Mouse (Mus musculus): ENCODE results near the gene Cfl1.
"Not testable (repeated sequence)": the region's sequence is repeated elsewhere in the genome, so short reads cannot be mapped to it uniquely, and the experiment has no call there.

Gene Cfl1

DNA sequence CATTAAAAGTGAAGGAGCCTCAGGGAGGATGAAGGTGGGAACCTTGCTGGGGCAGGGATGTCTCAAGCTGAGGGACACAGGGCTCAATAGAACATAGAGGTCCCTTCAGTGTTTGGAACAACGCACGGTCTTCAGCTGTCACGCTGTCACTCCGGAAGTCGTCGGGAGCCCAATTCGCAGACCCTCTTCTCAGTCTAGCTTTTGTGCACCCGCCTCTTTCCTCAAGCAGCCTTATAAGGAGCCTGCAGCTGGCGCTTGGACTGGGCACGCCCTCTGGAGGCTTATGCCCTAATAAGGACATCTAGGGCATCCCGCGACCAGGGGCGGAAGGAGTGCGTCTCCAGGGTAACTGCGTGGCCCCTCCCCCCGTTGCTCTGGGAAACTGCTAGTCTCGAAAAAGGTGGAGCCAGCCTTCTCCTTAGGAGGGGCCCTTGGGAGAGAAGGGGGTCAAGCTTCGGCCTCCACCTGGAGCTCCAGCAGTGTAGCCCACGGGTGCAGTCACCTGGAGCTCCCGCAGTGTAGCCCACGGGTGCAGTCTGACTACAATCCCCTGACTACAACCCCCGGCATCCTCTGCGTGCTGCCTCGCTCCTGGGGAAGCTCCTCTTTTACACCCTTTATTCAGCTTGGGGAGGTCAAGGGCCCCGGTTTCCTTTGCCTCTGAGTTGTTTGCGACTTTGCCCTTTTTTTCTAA is 1.2 kb upstream of the Cfl1 start:
- peak; percentile 99 for DNase-seq (ENCODE audit: low read depth, low spot score)

GRCm38 (mm10) chr19:5489721-5490120 is 534 bp upstream of the Cfl1 start:
- DNase-seq (ENCODE audit: low read depth, low spot score) = not testable (repeated sequence)

DNA sequence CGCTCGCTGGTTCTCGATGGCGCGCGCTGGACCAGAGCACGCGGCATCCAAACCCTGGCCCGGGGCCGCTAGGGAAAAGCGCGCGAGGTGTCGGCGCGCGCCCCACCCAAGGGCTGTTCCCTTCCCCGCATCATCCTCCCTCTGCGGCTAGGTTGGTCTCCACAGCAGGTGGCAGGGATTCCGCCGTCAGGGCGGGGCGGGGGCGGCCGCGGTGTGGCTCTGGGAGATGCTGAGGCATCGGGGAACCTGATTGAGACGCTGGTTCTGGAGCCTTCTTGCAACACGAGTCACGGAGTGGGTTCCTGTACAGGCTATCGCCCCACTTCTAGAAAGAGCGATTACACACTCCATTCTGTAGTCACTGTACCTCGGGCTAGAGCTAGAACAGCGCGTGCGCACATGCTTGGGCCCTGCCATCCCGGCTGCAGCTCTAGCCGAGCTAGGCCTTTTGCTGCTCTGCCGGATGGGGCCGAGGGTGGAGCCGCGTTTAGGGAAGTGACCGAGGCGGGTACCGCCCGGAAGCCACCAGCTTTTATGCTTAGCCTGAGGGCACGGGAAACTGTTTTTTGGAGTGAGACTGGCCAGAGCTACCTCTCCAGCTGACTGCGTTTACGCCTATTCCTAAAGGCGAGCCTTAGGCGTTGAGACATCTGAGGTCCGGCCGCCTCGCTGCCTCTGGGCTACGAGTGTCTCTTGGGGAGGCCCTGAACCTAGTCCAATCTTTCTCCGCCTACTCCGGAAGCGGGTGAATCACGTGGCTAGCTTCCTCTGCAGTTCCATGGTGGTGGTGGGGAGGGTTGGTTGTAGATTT is 848 bp downstream of the Cfl1 start:
- DNase-seq (ENCODE audit: low read depth, low spot score) = peak; percentile 94

DNA sequence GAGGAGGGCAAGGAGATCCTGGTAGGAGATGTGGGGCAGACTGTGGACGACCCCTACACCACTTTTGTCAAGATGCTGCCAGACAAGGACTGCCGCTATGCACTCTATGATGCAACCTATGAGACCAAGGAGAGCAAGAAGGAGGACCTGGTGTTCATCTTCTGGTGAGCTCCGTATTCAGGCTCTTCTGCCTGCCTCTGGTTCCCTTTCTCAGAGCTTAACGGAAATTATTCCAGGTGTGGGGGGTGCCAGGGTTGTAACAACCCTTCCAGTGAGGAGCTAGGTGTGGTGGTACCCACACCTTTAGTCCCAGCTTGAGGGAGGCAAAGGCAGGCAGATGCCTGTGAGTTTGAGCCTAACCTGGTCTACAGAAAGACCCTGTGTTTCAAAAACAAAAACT is 2.4 kb downstream of the Cfl1 start:
- no peak for DNase-seq (ENCODE audit: low read depth, low spot score)

GRCm38 (mm10) chr19:5493301-5493721 is 3.1 kb downstream of the Cfl1 start:
- not testable (repeated sequence) for DNase-seq (ENCODE audit: low read depth, low spot score)

GRCm38 (mm10) chr19:5494314-5494713 is 4.1 kb downstream of the Cfl1 start:
- DNase-seq (ENCODE audit: low read depth, low spot score) = no peak

- DNase-seq (ENCODE audit: low read depth, low spot score) = no peak
Observed at GRCm38 (mm10) chr19:5495353-5496051, 5.2 kb downstream of the Cfl1 start.

DNA sequence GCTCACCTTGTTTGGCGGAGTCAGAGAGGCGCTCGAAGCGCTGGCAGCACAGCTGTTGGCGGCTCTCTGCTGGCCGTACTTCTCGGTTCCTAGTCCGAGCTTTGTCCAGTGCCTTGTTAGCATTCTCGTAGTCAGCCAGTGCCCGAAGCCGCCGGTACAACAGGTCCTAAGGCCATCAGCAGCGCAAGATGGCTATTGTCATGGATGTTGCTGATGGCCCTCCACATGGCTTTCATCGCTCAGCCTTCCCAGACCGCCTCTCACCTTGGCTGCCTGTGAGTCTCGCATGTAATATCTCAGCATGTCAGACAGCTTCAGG is 5.8 kb downstream of the Cfl1 start:
- no peak for DNase-seq (ENCODE audit: low read depth, low spot score)

- no peak for DNase-seq (ENCODE audit: low read depth, low spot score)
Observed at GRCm38 (mm10) chr19:5500330-5500875, 10.1 kb downstream of the Cfl1 start.

GRCm38 (mm10) chr19:5503687-5504086 is 13.4 kb downstream of the Cfl1 start, which contains the start of gene 1700020D05Rik:
TSS of gene 1700020D05Rik (minus strand) at chr19:5503787.
- DNase-seq (ENCODE audit: low read depth, low spot score) = no peak

GRCm38 (mm10) chr19:5510031-5511026 is 20.1 kb downstream of the Cfl1 start, which contains the start of gene Snx32:
TSS of gene Snx32 (minus strand) at chr19:5510538.
- peak; percentile 100 for DNase-seq (ENCODE audit: low read depth, low spot score)

DNA sequence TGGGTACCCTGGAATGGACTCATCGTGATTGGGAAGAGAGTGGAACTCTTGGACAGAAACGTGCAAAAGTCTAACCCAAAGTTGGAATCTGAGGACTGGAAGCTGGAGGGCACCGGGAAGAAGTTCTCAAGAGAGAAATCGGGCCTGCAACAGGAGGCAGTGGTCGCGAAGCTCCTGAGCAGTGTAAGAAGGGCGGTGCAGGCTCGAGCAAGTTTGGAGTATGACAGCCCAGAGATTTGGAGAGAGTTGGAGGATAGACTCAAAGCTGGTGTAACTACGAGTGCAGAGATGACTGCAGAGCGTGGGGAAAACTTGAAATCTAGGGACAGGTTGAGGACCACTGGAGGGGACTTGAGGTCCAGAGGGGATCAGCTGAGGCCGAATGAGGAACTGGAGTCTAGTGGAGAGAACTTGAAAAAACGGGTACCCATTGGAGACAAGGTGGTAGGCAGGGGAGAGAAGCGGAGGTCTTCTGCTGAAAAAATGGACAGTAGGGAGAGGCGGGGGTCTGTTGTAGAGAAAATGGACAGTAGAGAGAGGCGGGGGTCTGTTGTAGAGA is 20.9 kb downstream of the Cfl1 start:
- no peak for DNase-seq (ENCODE audit: low read depth, low spot score)

- DNase-seq (ENCODE audit: low read depth, low spot score) = no peak
Observed at GRCm38 (mm10) chr19:5512091-5513004, 22.1 kb downstream of the Cfl1 start.

- no peak for DNase-seq (ENCODE audit: low read depth, low spot score)
Observed at GRCm38 (mm10) chr19:5513005-5513349, 22.7 kb downstream of the Cfl1 start.

- DNase-seq (ENCODE audit: low read depth, low spot score) = no peak
Observed at GRCm38 (mm10) chr19:5515840-5516777, 25.9 kb downstream of the Cfl1 start.

DNA sequence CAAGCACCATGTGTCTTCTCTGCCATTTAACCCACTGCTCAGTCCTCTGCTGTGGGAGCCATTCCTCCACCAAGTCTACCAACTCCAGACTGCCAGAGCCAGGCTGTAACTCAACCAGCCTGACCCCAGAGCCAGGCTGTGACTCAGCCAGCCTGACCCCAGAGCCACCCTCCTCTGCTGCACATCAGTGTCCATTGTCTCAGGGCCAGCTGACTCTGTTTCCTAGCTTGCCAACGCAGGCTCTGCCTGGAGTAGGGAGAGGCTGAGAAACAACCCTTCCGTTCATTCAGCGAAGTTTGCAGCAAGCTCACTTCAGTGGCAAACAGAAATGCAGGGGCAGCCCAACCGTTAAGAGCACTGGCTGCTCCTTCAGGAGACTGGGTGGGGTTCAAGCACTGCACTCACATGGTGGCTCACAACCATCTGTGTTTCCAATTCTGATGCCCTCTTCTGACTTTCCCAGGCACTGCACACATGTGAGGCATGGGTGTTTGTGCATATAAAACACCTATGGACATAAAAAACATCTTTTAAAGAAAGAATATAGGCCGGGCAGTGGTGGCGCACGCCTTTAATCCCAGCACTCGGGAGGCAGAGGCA is 26.8 kb downstream of the Cfl1 start:
- peak; percentile 87 for DNase-seq (ENCODE audit: low read depth, low spot score)

DNA sequence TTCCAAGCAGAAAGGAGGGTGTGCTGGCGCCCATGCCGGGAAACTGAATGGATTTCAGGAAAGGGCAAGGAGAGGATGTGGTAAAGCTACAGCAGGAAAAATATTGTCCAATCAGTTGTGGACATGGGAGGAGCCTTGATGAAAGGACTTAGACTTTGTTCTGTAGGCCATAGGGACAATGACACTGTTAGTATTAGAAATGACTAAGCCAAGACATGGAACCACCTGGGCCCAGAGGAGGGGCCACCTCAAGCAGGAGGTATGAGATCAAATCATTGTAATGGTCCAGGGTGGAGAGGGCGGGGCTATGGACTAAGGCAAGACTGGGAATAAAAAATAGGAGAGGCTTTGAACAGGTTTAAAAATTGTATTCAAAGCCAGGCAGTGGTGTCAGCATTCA is 28.5 kb downstream of the Cfl1 start:
- no peak for DNase-seq (ENCODE audit: low read depth, low spot score)

GRCm38 (mm10) chr19:5525204-5525603 is 34.9 kb downstream of the Cfl1 start:
- no peak for DNase-seq (ENCODE audit: low read depth, low spot score)

Measured in brain, adult 2 months (tissue).